Mouse (Mus musculus) spleen, adult 18-20 months (tissue): ENCODE measurements around the gene Slc43a1.
A peak's percentile ranks its signal among the peaks of the same experiment; 100 is the strongest.

ENCODE experiments used
- DNase-seq, 2 experiments: peaks; one replicate each; pipeline ENCODE4 v3.0.0; 2022; ENCODE audit warnings: mixed read lengths in 2 of 2

Slc43a1 gene

GRCm38 (mm10) chr2:84831666-84832391 lies 6.8 kb upstream of the Slc43a1 start:
- DNase-seq, result peak; percentile 49 to 77

DNA sequence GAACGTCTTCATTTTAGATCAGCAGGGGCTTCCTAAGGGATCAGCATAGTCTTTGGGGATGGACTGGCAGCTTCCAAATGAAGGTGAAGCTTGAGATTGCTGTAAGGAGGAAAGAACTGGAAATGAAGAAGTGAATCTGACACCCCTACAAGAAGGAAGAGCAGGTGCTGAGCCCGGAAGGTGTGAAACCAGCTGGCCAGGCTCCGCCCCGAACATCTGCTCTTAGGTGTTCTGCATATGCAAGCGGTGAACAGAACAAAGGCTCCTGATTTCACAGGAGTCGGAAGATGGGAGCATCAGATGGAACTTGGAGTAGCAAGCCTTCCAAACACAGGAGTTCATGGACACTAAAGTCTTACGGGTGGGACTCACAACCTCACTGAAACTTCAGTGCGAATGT lies 1.5 kb upstream of the Slc43a1 start:
- peak; percentile 46 to 47 for DNase-seq

DNA sequence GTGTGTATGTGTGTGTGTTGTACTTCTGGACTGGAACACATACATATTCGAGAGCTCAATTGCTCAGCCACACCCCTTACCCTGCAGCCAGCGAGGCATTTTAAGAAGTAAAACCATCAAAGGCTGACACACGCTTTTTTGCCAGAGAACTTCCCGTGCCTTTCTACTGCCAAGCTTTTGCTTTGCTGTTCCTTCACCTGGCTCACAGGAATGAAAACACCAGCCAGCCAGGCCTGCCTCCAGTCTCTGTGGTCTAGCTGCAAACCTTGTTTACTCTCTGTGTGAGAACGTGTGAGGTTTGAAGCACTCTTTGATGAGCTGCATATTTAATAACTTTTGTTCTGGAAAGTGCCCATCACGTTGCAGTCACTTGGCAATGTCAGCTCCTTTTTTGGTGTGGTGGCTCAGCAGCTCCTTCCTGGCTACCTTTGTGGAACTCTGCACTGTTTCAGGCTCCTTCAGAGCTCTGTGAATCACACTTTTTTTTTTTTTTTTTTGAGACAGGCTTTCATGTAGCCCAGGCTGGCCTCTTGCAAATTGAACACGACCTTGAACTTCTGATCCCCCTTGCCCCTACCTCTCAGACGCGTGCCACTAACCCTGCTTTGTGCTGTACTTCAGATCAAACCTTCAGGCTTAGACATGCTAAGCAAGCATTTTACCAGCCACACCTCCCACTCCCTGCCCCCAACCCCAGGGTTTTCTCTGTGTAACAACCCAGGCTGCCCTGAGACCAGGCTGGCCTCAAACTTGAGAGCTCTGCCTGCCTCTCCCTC lies 645 bp upstream of the Slc43a1 start:
- peak in 1 of 2 experiments; percentile 15 for DNase-seq

- peak in 1 of 2 experiments; percentile 32 for DNase-seq
These were observed 637 bp downstream of the Slc43a1 start for GRCm38 (mm10) chr2:84838993-84839980.

- DNase-seq, result peak in 1 of 2 experiments; percentile 60
These were observed 1.5 kb downstream of the Slc43a1 start for GRCm38 (mm10) chr2:84840016-84840747.

- no peak for DNase-seq
These were observed 2.3 kb downstream of the Slc43a1 start for GRCm38 (mm10) chr2:84840748-84841563.

DNA sequence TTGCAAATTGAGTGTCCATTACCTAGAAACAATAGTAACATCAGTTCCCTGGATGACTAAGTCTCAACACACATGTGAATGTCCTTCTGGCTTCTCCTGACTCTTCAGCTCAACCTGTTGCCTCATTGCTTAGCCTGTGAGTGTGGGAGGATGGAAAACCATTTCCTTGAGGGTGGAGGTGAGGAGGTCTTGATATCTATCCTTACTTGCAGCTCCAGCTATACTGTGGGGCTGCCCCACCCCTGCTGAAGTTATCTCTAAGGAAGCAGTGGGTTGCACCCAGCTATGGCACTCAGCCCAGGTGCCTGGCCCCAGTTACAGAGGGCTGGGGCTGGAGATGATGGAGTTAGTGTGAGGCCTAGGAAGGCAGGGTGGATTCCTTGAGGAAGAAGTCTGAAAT lies 3.3 kb downstream of the Slc43a1 start:
- DNase-seq, result no peak

- no peak for DNase-seq
These were observed 5.0 kb downstream of the Slc43a1 start for GRCm38 (mm10) chr2:84843654-84844053.

- no peak for DNase-seq
These were observed 6.6 kb downstream of the Slc43a1 start for GRCm38 (mm10) chr2:84845226-84845625.

- no peak for DNase-seq
These were observed 11.9 kb downstream of the Slc43a1 start for GRCm38 (mm10) chr2:84850407-84851129.

DNA sequence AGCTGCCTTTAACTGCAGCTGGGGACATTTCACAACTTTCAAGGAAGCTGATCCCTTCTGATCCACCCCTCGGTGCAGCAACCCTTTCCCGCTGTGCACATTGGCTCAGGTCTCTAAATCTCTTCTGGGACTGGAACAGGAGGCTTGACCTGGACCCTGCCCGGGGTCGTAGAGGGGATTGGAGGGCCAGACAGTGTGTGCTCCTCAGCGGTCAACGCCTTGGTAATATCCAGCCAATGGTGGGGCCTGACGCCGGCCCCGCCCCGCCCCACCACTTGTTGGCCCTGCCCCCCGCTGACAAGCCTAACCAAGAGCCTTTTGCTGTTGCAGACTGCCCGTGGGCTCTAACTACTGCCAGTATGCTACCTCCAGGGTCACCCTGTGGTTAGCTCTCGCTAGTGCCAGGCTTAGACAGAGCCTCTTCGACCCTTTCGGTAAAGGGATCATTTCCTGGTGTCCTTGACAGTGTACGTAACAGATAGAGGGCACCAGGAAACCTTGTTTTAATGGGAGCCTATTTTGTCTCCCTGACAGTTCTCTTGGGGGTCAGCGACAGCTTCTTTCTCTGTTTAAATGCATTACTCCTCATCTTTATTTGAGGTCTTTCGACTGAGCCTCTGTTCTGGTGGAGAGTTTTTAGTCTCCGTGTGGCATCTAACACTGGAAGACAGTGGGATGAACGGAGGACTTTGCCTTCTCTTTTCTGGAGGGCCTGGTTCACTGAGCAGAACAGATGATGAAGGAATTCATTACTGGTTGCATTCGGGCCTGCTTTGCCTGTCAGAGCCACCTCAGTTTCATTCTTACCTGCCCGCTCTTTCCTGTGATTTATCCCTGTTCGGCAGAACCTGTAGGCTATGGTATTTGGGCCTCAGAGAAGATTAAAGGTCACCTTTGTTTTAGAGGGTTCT lies 12.7 kb downstream of the Slc43a1 start:
- no peak for DNase-seq

DNA sequence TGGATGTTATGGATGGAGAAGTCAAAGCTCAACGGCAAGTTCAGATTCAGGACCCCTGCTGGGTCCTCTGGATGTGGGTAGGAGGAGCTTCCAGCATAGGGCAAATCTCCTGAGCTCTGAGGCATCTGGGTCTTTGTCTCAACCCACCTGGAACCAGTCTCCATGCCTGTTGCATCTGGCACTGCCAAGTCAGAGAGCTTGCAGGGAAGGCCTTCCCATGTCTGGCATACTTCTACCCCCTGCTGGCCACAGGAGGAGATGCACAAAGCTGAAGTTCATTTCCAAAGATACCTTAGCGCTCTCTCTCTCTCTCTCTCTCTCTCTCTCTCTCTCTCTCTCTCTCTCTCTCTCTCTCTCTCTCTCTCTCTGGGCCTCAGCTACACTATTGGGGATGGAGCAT lies 17.1 kb downstream of the Slc43a1 start:
- DNase-seq, result peak; percentile 19 to 41

GRCm38 (mm10) chr2:84858551-84858950 lies 19.9 kb downstream of the Slc43a1 start:
- DNase-seq, result no peak

DNA sequence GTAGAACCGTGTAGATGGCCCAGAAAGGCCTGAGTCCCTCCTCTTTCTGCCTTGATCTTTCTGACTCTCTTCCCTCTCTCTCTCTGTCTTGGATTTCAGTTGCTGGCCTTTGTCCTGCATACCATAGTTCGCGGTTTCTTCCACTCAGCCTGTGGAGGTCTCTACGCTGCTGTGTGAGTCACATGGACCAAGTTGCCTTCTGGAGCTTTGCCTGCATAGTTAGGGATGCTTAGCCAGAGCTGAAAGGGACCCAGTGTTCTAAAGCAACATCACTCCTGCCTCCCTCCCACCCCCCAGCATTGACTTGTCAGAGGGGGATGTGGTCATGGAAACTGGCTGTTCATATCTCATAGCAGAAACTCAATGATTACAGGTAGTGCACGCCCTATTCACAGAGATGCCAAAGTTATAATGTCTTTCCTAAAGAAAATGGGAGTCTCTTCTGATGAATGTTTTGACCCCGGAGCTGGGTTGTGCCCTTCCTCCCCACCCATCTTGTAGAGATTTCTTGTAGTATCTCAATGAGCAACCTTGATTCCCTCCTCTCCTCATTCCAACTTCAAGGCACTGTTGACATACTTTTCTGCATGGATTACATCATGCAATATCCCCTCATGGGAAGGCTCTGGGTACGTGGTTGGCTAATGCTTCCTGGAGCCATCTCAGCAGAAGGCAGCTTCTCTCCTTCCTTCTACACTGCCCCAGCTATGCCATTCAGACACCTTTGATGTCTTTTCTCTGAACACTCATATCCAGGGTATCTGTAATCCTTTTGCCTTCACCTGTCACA lies 21.5 kb downstream of the Slc43a1 start:
- DNase-seq, result no peak

- DNase-seq, result no peak
These were observed 22.8 kb downstream of the Slc43a1 start for GRCm38 (mm10) chr2:84861430-84861829.

GRCm38 (mm10) chr2:84862231-84862630 lies 23.6 kb downstream of the Slc43a1 start:
- no peak for DNase-seq

DNA sequence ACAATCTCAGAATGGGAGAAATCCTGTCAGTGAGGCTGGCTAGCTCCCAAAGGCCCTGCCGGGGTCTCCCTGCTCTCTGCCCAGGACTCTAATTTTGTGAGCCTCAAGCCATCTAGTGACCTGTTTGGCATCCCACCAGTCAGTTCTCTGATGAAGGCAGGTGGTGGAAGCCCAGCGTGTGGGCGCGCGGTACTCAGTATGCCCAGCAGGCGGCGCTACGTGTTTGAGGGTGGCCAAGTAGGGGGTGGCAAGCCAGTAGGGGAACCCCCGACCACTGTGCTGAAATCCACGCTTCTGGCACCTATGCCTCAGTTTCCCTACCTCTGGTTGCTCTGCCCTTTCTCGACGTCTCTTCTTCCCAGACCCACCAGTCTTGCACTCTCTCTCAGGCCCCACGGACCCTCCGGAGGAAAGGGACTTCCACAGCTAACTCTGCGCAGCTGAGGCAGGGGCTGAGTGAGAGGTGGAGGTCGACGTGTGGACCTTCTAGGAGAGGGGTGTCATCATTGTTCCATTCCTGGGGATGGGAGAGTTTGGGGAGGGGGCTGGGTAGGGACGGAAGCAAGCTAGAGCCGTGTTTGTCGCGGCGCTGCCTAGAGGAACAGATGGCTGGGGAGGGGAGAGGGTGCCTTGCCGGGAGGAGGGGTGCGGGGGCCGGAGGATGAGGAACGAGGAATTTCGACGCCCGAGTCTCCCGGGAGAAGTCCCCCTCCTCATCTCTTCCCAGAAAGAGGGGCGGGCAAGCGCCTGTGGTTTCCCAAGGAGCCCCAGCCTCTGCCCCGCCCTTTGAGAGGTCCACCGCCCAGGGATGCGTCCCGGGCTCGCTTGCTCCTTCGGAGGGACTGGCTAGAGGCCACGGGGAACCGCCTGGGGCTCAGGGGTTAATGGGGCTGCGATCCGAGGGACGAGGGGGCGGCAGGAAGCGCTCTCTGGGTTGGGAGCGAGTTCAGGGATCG lies 27.2 kb downstream of the Slc43a1 start:
- peak in 1 of 2 experiments; percentile 59 for DNase-seq
